Comparison of ENCODE assay signal across 17 mouse cellular contexts in genomic region chr6:38947282-38947681, GRCm38 (mm10).
A peak's percentile ranks its signal among the peaks of the same experiment; 100 is the strongest.
DNase-seq lines count a peak whose midpoint lies in the region; TF ChIP-seq lines count a peak whose summit lies in the region.
"Had no signal": no experiment of that assay in that cellular context is flagged by ENCODE, and none has a peak within 500 bp of the region (broad histone marks: within the 10 kb centered on the region; RNA-seq: fewer than 3 reads in every experiment).

No protein-coding gene starts in this region.

- no peaks in the 10 kb centered on the region for H3K4me1 ChIP-seq in hindbrain, embryonic 10.5 days (replicated peaks)
- H3K4me1 ChIP-seq: embryonic facial prominence, embryonic 13.5 days; stomach, embryonic 15.5 days had no signal

- no peak overlapping the region for H3K4me3 ChIP-seq in gastrocnemius, adult 2 months
- H3K4me3 ChIP-seq in hindbrain, embryonic 10.5 days: no peak overlapping the region
- H3K4me3 ChIP-seq: embryonic facial prominence, embryonic 13.5 days; heart, embryonic 10.5 days; limb, embryonic 15.5 days; stomach, embryonic 15.5 days had no signal

- no peaks in the 10 kb centered on the region for H3K36me3 ChIP-seq in hindbrain, embryonic 10.5 days
- H3K36me3 ChIP-seq: embryonic facial prominence, embryonic 13.5 days; limb, embryonic 15.5 days; stomach, embryonic 15.5 days had no signal

- no peaks in the 10 kb centered on the region for H3K9me3 ChIP-seq in hindbrain, embryonic 10.5 days
- H3K9me3 ChIP-seq: embryonic facial prominence, embryonic 13.5 days; heart, embryonic 10.5 days; limb, embryonic 15.5 days; stomach, embryonic 15.5 days had no signal

- H3K27me3 ChIP-seq in hindbrain, embryonic 10.5 days (ENCODE audit: insufficient read depth, poor library complexity, severe bottlenecking): no peaks in the 10 kb centered on the region
- H3K27me3 ChIP-seq: embryonic facial prominence, embryonic 13.5 days; limb, embryonic 15.5 days; stomach, embryonic 15.5 days had no signal

- no peak for TF ChIP-seq CTCF in gastrocnemius, adult 2 months (IDR thresholded peaks at IDR 0.05)

- intact Hi-C loops in gastrocnemius, adult 2 months (cut with DNase I): no loop called here
- intact Hi-C loops in gastrocnemius, postnatal 36 days (cut with DNase I): no loop called here

- DNase-seq in gastrocnemius, adult 2 months: peak; percentile 26
- no peak for DNase-seq in gastrocnemius, postnatal 36 days
- peak; percentile 26 for DNase-seq in 3T3-L1 (ENCODE audit: low read depth, low spot score)
- DNase-seq in adipocyte (ENCODE audit: low spot score): peak; percentile 21
- peak; percentile 27 to 30 for DNase-seq in cerebellum, postnatal 10 days
- DNase-seq in hindbrain, embryonic 10.5 days (ENCODE audit: low spot score): no peak
- no peak for DNase-seq in liver
- DNase-seq: adrenal gland, postnatal 36 days; liver, postnatal 0 days; lung, postnatal 14 days; right cerebral cortex, postnatal 25 days; thymus, adult 18-20 months had no signal

- no peak overlapping the region for H3K27ac ChIP-seq in gastrocnemius, adult 2 months
- H3K27ac ChIP-seq in hindbrain, embryonic 10.5 days: no peak overlapping the region
- H3K27ac ChIP-seq: embryonic facial prominence, embryonic 13.5 days; heart, embryonic 10.5 days; hindbrain, embryonic 14.5 days; limb, embryonic 15.5 days; stomach, embryonic 15.5 days had no signal

- WGBS in hindbrain, embryonic 10.5 days: 93% methylated on average over 4 of the region's 4 CpGs

Comparison
In these comparisons a context has a peak if more than half of its experiments do, and no peak if none do; other contexts are left out.
1. DNase-seq: peak in gastrocnemius, adult 2 months (single experiment), 3T3-L1 (single experiment), adipocyte (single experiment) and cerebellum, postnatal 10 days (2 of 2); none in gastrocnemius, postnatal 36 days (0 of 2), hindbrain, embryonic 10.5 days (single experiment) and liver (single experiment).